Mouse (Mus musculus) limb, embryonic 13.5 days (tissue): ENCODE measurements around the gene 2300002M23Rik. TPM values are rescaled to one million over a fixed set of nuclear protein-coding genes. Genes with fewer than 3 reads are reported as not detected.
A peak's percentile ranks its signal among the peaks of the same experiment; 100 is the strongest.

ENCODE experiments used
- ATAC-seq: fragments of 200-750 bp; cut with Nextera tagmentation; 2 replicates; pipeline ENCODE4 v1.8.0; 2017; ENCODE audit warnings: low read depth, moderate number of reproducible peaks, moderate TSS enrichment; ENCODE audit not compliant: low FRiP score
- H3K27ac ChIP-seq: fragments of 300-500 bp; sonication (generic); 2 replicates; pipeline ENCODE4 v1.5.1; 2015; ENCODE audit warnings: inconsistent platforms, mild to moderate bottlenecking, moderate library complexity
- H3K27me3 ChIP-seq: fragments of 300-500 bp; sonication (generic); 2 replicates; pipeline ENCODE4 v1.6.1; 2015; ENCODE audit warnings: mild to moderate bottlenecking, inconsistent platforms
- H3K36me3 ChIP-seq: fragments of 300-500 bp; sonication (generic); 2 replicates; pipeline ENCODE4 v1.6.1; 2015; ENCODE audit warnings: inconsistent platforms, mild to moderate bottlenecking, moderate library complexity
- H3K4me1 ChIP-seq: fragments of 300-500 bp; sonication (generic); 2 replicates; pipeline ENCODE4 v1.6.1; 2015; ENCODE audit warnings: inconsistent platforms
- H3K4me2 ChIP-seq: fragments of 300-500 bp; sonication (generic); replicated peaks from 2 replicates; pipeline ENCODE4 v1.6.1; 2015; ENCODE audit warnings: inconsistent platforms, mild to moderate bottlenecking, moderate library complexity
- H3K4me3 ChIP-seq: fragments of 300-500 bp; sonication (generic); 2 replicates; pipeline ENCODE4 v1.5.1; 2015; ENCODE audit warnings: moderate library complexity, mild to moderate bottlenecking, inconsistent platforms
- H3K9ac ChIP-seq: fragments of 300-500 bp; sonication (generic); 2 replicates; pipeline ENCODE4 v1.6.1; 2015; ENCODE audit warnings: mild to moderate bottlenecking, inconsistent platforms
- H3K9me3 ChIP-seq: fragments of 300-500 bp; sonication (generic); 2 replicates; pipeline ENCODE4 v1.6.1; 2016; ENCODE audit warnings: inconsistent platforms
- WGBS: fragments of 180-500 bp; shearing (Covaris S2); methylation state at CpG from one replicate; pipeline ENCODE4 v1.1.7; 2015; 5-methylcytosine and 5-hydroxymethylcytosine counted together
- polyA plus RNA-seq: library from polyadenylated mRNA; unstranded; fragments of >200 nt; fragmentation: Nextera tagmentation; extraction: Ambion mirVana; gene quantifications from 2 replicates; pipeline ENCODE4 v1.2.1, GENCODE M21; 2015

Gene 2300002M23Rik
- polyA plus RNA-seq: 0.38 TPM in 1 of 2 replicates, not detected in the other

- H3K4me2 ChIP-seq: no peak within 1 kb of the TSS
- no peak for ATAC-seq
- whole genome bisulfite sequencing: 51% methylated on average over 3 of the region's 3 CpGs
Measured at GRCm38 (mm10) chr17:35567150-35567549, at the start of gene 2300002M23Rik. Gene 2300002M23Rik (plus strand): TSS chr17:35567450.

GRCm38 (mm10) chr17:35517526-35517925, 49.7 kb upstream of the 2300002M23Rik start:
- Histone ChIP-seq H3K4me3 (peak overlapping the region; percentile 63), H3K27me3 (no peaks in the 10 kb centered on the region), H3K27ac (peak overlapping the region; percentile 61; the same call in 1 of the 2 replicates), H3K4me2 (peak overlapping the region; percentile 87), H3K4me1 (peaks cover 35% of the 10 kb centered on the region), H3K9me3 (no peaks in the 10 kb centered on the region), H3K36me3 (peaks cover 28% of the 10 kb centered on the region), H3K9ac (peak overlapping the region; percentile 74)
- 8% methylated on average over 12 of the region's 12 CpGs for WGBS
- no peak for ATAC-seq

More at GRCm38 (mm10) chr17:35567150-35567549, at the start of gene 2300002M23Rik:
- Histone ChIP-seq H3K4me3 (no peak within 1 kb of the TSS), H3K27me3 (peaks cover 47% of the 10 kb centered on the region), H3K27ac (no peak within 1 kb of the TSS), H3K9ac (no peak within 1 kb of the TSS), H3K9me3 (no peaks in the 10 kb centered on the region), H3K36me3 (no peaks in the 10 kb centered on the region), H3K4me1 (peaks cover 10% of the 10 kb centered on the region)

- no peaks in the 10 kb centered on the region for H3K4me1 ChIP-seq
- no peaks in the 10 kb centered on the region for H3K9me3 ChIP-seq
- no peak overlapping the region for H3K9ac ChIP-seq
- no peaks in the 10 kb centered on the region for H3K27me3 ChIP-seq
- H3K4me3 ChIP-seq: no peak overlapping the region
- no peak for ATAC-seq
- no peak overlapping the region for H3K4me2 ChIP-seq
- no peak overlapping the region for H3K27ac ChIP-seq
- H3K36me3 ChIP-seq: peaks cover 82% of the 10 kb centered on the region
- WGBS: 87% methylated on average over 9 of the region's 9 CpGs
Measured at GRCm38 (mm10) chr17:35524354-35524753, 42.9 kb upstream of the 2300002M23Rik start.

- no peak for ATAC-seq
Measured at GRCm38 (mm10) chr17:35526644-35527043, 40.6 kb upstream of the 2300002M23Rik start.

GRCm38 (mm10) chr17:35532360-35532759, 34.9 kb upstream of the 2300002M23Rik start:
- Histone ChIP-seq H3K36me3 (peaks cover 35% of the 10 kb centered on the region), H3K9ac (no peak overlapping the region), H3K27ac (no peak overlapping the region), H3K4me3 (no peak overlapping the region), H3K4me1 (no peaks in the 10 kb centered on the region), H3K27me3 (no peaks in the 10 kb centered on the region; the same call in 1 of the 2 replicates), H3K4me2 (no peak overlapping the region), H3K9me3 (no peaks in the 10 kb centered on the region)
- no peak for ATAC-seq
- 10% methylated on average over 3 of the region's 3 CpGs for WGBS

More at GRCm38 (mm10) chr17:35526644-35527043, 40.6 kb upstream of the 2300002M23Rik start:
- Histone ChIP-seq H3K27me3 (no peaks in the 10 kb centered on the region), H3K9ac (no peak overlapping the region), H3K4me2 (no peak overlapping the region), H3K36me3 (peaks cover 87% of the 10 kb centered on the region), H3K4me3 (no peak overlapping the region), H3K9me3 (no peaks in the 10 kb centered on the region), H3K27ac (no peak overlapping the region), H3K4me1 (no peaks in the 10 kb centered on the region)
- 68% methylated on average over 8 of the region's 8 CpGs for WGBS

GRCm38 (mm10) chr17:35532901-35533300, 34.3 kb upstream of the 2300002M23Rik start, which contains the start of gene Psors1c2:
Gene Psors1c2 (plus strand): TSS chr17:35533201.
- ATAC-seq: no peak
- 21% methylated on average over 7 of the region's 7 CpGs for WGBS
- no peak within 1 kb of the TSS for H3K4me2 ChIP-seq
- no peak within 1 kb of the TSS for H3K9ac ChIP-seq
- H3K4me3 ChIP-seq: no peak within 1 kb of the TSS
- no peaks in the 10 kb centered on the region for H3K9me3 ChIP-seq
- H3K27me3 ChIP-seq: no peaks in the 10 kb centered on the region; the same call in 1 of the 2 replicates
- H3K36me3 ChIP-seq: peaks cover 30% of the 10 kb centered on the region
- no peak within 1 kb of the TSS for H3K27ac ChIP-seq
- no peaks in the 10 kb centered on the region for H3K4me1 ChIP-seq

GRCm38 (mm10) chr17:35534343-35534742, 32.9 kb upstream of the 2300002M23Rik start:
- Histone ChIP-seq H3K9me3 (no peaks in the 10 kb centered on the region), H3K4me1 (no peaks in the 10 kb centered on the region), H3K4me2 (no peak overlapping the region), H3K27me3 (no peaks in the 10 kb centered on the region; the same call in 1 of the 2 replicates), H3K9ac (no peak overlapping the region), H3K4me3 (no peak overlapping the region), H3K36me3 (peaks cover 15% of the 10 kb centered on the region), H3K27ac (no peak overlapping the region)
- ATAC-seq: peak; percentile 64
- 8% methylated on average over 6 of the region's 6 CpGs for WGBS

GRCm38 (mm10) chr17:35537421-35537820, 29.8 kb upstream of the 2300002M23Rik start:
- Histone ChIP-seq H3K9ac (no peak overlapping the region), H3K27me3 (no peaks in the 10 kb centered on the region; the same call in 1 of the 2 replicates), H3K4me3 (no peak overlapping the region), H3K36me3 (no peaks in the 10 kb centered on the region), H3K4me1 (no peaks in the 10 kb centered on the region), H3K27ac (no peak overlapping the region), H3K9me3 (no peaks in the 10 kb centered on the region), H3K4me2 (no peak overlapping the region)
- 79% methylated on average over 4 of the region's 4 CpGs for WGBS
- ATAC-seq: no peak

- Histone ChIP-seq H3K4me3 (no peak overlapping the region), H3K4me2 (no peak overlapping the region), H3K36me3 (no peaks in the 10 kb centered on the region), H3K9me3 (no peaks in the 10 kb centered on the region), H3K9ac (no peak overlapping the region), H3K27ac (no peak overlapping the region), H3K4me1 (no peaks in the 10 kb centered on the region), H3K27me3 (no peaks in the 10 kb centered on the region; the same call in 1 of the 2 replicates)
- ATAC-seq: no peak
- 78% methylated on average over 1 of the region's 1 CpGs for WGBS
Measured at GRCm38 (mm10) chr17:35538476-35538875, 28.8 kb upstream of the 2300002M23Rik start.

- no peak for ATAC-seq
- Histone ChIP-seq H3K27ac (no peak overlapping the region), H3K4me2 (no peak overlapping the region), H3K36me3 (no peaks in the 10 kb centered on the region), H3K9ac (no peak overlapping the region), H3K4me1 (no peaks in the 10 kb centered on the region), H3K27me3 (no peaks in the 10 kb centered on the region), H3K9me3 (no peaks in the 10 kb centered on the region), H3K4me3 (no peak overlapping the region)
- 53% methylated on average over 10 of the region's 10 CpGs for WGBS
Measured at GRCm38 (mm10) chr17:35539540-35539939, 27.7 kb upstream of the 2300002M23Rik start.

GRCm38 (mm10) chr17:35542761-35543411, 24.4 kb upstream of the 2300002M23Rik start:
- H3K4me2 ChIP-seq: no peak overlapping the region
- no peak overlapping the region for H3K9ac ChIP-seq
- H3K4me1 ChIP-seq: peaks cover 5% of the 10 kb centered on the region; the same call in 1 of the 2 replicates
- H3K27ac ChIP-seq: no peak overlapping the region
- no peak for ATAC-seq
- no peaks in the 10 kb centered on the region for H3K36me3 ChIP-seq
- WGBS: 81% methylated on average over 15 of the region's 15 CpGs
- no peak overlapping the region for H3K4me3 ChIP-seq
- H3K27me3 ChIP-seq: no peaks in the 10 kb centered on the region
- H3K9me3 ChIP-seq: no peaks in the 10 kb centered on the region

- Histone ChIP-seq H3K9ac (no peak overlapping the region), H3K36me3 (no peaks in the 10 kb centered on the region), H3K4me2 (no peak overlapping the region), H3K27me3 (no peaks in the 10 kb centered on the region), H3K27ac (no peak overlapping the region), H3K9me3 (no peaks in the 10 kb centered on the region), H3K4me3 (no peak overlapping the region), H3K4me1 (peaks cover 5% of the 10 kb centered on the region; the same call in 1 of the 2 replicates)
- 59% methylated on average over 14 of the region's 14 CpGs for WGBS
- ATAC-seq: no peak
Measured at GRCm38 (mm10) chr17:35543412-35543861, 23.8 kb upstream of the 2300002M23Rik start.
